Mouse (Mus musculus) hindbrain, embryonic 16.5 days (tissue): Measurements from ENCODE around the gene Scgb1b30. TPM values are rescaled to one million over a fixed set of nuclear protein-coding genes. Genes with fewer than 3 reads are reported as not detected.
"Not testable (repeated sequence)": the region's sequence is repeated elsewhere in the genome, so short reads cannot be mapped to it uniquely, and the experiment has no call there.

Source experiments
- ATAC-seq: fragments of 200-750 bp; cut with Nextera tagmentation; 2 replicates; pipeline ENCODE4 v1.8.0; 2017; ENCODE audit warnings: moderate TSS enrichment, moderate library complexity
- H3K27ac ChIP-seq: fragments of 300-500 bp; sonication (generic); 2 replicates; pipeline ENCODE4 v1.5.1; 2014; ENCODE audit warnings: low read depth, mild to moderate bottlenecking, control low read depth, low read length, moderate library complexity
- H3K27me3 ChIP-seq: fragments of 300-500 bp; sonication (generic); replicated peaks from 2 replicates; pipeline ENCODE4 v1.6.1; 2014; ENCODE audit warnings: low read length; ENCODE audit not compliant: control insufficient read depth, insufficient read depth
- H3K36me3 ChIP-seq: fragments of 300-500 bp; sonication (generic); 2 replicates; pipeline ENCODE4 v1.6.1; 2014; ENCODE audit warnings: mild to moderate bottlenecking, low read length, moderate library complexity, mixed read lengths; ENCODE audit not compliant: control insufficient read depth, insufficient read depth
- H3K4me1 ChIP-seq: fragments of 300-500 bp; sonication (generic); 2 replicates; pipeline ENCODE4 v1.6.1; 2014; ENCODE audit warnings: low read depth, low read length; ENCODE audit not compliant: control insufficient read depth, insufficient read depth
- H3K4me2 ChIP-seq: fragments of 300-500 bp; sonication (generic); 2 replicates; pipeline ENCODE4 v1.6.1; 2014; ENCODE audit warnings: mild to moderate bottlenecking, low read length, control low read depth, moderate library complexity
- H3K4me3 ChIP-seq: fragments of 300-500 bp; sonication (generic); 2 replicates; pipeline ENCODE4 v1.5.1; 2014; ENCODE audit warnings: mild to moderate bottlenecking, low read length, control low read depth, moderate library complexity
- H3K9ac ChIP-seq: fragments of 300-500 bp; sonication (generic); 2 replicates; pipeline ENCODE4 v1.6.1; 2014; ENCODE audit warnings: low read depth, mild to moderate bottlenecking, control low read depth, low read length, moderate library complexity
- H3K9me3 ChIP-seq: fragments of 300-500 bp; sonication (generic); 2 replicates; pipeline ENCODE4 v1.6.1; 2014; ENCODE audit warnings: mild to moderate bottlenecking, low read length, moderate library complexity; ENCODE audit not compliant: control insufficient read depth
- WGBS: fragments of 180-500 bp; shearing (Covaris S2); extraction: QIAGEN DNeasy Blood & Tissue Kit; methylation state at CpG from one replicate; pipeline ENCODE4 v1.1.7; 2014; 5-methylcytosine and 5-hydroxymethylcytosine counted together
- polyA plus RNA-seq: library from polyadenylated mRNA; unstranded; fragments of >200 nt; fragmentation: Nextera tagmentation; extraction: Ambion mirVana; gene quantifications from 2 replicates; pipeline ENCODE4 v1.2.1, GENCODE M21; 2015

Gene Scgb1b30
- not detected in 2 replicates for polyA plus RNA-seq

- Histone ChIP-seq H3K4me2 (no peak within 1 kb of the TSS), H3K36me3 (no peaks in the 10 kb centered on the region), H3K27ac (no peak within 1 kb of the TSS), H3K27me3 (no peaks in the 10 kb centered on the region), H3K4me3 (no peak within 1 kb of the TSS), H3K9me3 (peaks cover 10% of the 10 kb centered on the region), H3K9ac (no peak within 1 kb of the TSS), H3K4me1 (no peaks in the 10 kb centered on the region)
- WGBS: 84% methylated on average over 3 of the region's 3 CpGs
- no peak for ATAC-seq
These were observed at the start of gene Scgb1b30 for GRCm38 (mm10) chr7:34094911-34095481. TSS of gene Scgb1b30 (plus strand) at chr7:34095431.

- H3K4me3 ChIP-seq, H3K27me3 ChIP-seq, H3K9ac ChIP-seq, H3K9me3 ChIP-seq, H3K36me3 ChIP-seq, H3K4me1 ChIP-seq, ATAC-seq, H3K4me2 ChIP-seq, H3K27ac ChIP-seq: not testable (repeated sequence)
- 82% methylated on average over 5 of the region's 5 CpGs for WGBS
These were observed 27.1 kb upstream of the Scgb1b30 start for GRCm38 (mm10) chr7:34068132-34068531.

- H3K4me3 ChIP-seq: no peak overlapping the region
- ATAC-seq: no peak
- H3K36me3 ChIP-seq: 0 out of 2 replicates have a peak, but pooled peaks cover 2% of the 10 kb centered on the region
- H3K9ac ChIP-seq: no peak overlapping the region
- 82% methylated on average over 2 of the region's 2 CpGs for WGBS
- H3K9me3 ChIP-seq: peaks cover 8% of the 10 kb centered on the region
- H3K27me3 ChIP-seq: no peaks in the 10 kb centered on the region
- no peak overlapping the region for H3K4me2 ChIP-seq
- no peak overlapping the region for H3K27ac ChIP-seq
- H3K4me1 ChIP-seq: no peaks in the 10 kb centered on the region
These were observed 4.8 kb downstream of the Scgb1b30 start for GRCm38 (mm10) chr7:34100002-34100401.

GRCm38 (mm10) chr7:34101276-34101675, 6.0 kb downstream of the Scgb1b30 start:
- Histone ChIP-seq H3K4me1 (no peaks in the 10 kb centered on the region), H3K36me3 (0 out of 2 replicates have a peak, but pooled peaks cover 2% of the 10 kb centered on the region), H3K4me2 (no peak overlapping the region), H3K27me3 (no peaks in the 10 kb centered on the region), H3K9me3 (peaks cover 6% of the 10 kb centered on the region; the same call in 1 of the 2 replicates), H3K9ac (no peak overlapping the region), H3K27ac (no peak overlapping the region), H3K4me3 (no peak overlapping the region)
- ATAC-seq: no peak

GRCm38 (mm10) chr7:34109190-34109589, 14.0 kb downstream of the Scgb1b30 start:
- Histone ChIP-seq H3K4me2 (no peak overlapping the region), H3K9ac (no peak overlapping the region; the same call in 1 of the 2 replicates), H3K4me1 (no peaks in the 10 kb centered on the region), H3K9me3 (no peaks in the 10 kb centered on the region), H3K27me3 (no peaks in the 10 kb centered on the region), H3K27ac (no peak overlapping the region), H3K4me3 (no peak overlapping the region), H3K36me3 (peaks cover 3% of the 10 kb centered on the region; the same call in 1 of the 2 replicates)
- WGBS: 61% methylated on average over 5 of the region's 5 CpGs
- ATAC-seq: 0 out of 2 replicates have a peak, but pooled peaks have one; percentile 22

GRCm38 (mm10) chr7:34116601-34117000, 21.4 kb downstream of the Scgb1b30 start:
- no peak overlapping the region for H3K9ac ChIP-seq
- peaks cover 13% of the 10 kb centered on the region for H3K36me3 ChIP-seq
- no peak overlapping the region for H3K27ac ChIP-seq
- H3K27me3 ChIP-seq: no peaks in the 10 kb centered on the region
- no peak overlapping the region for H3K4me2 ChIP-seq
- H3K4me3 ChIP-seq: no peak overlapping the region
- WGBS: 75% methylated on average over 3 of the region's 3 CpGs
- no peaks in the 10 kb centered on the region for H3K9me3 ChIP-seq
- ATAC-seq: peak; percentile 22; the same call in 1 of the 2 replicates
- H3K4me1 ChIP-seq: no peaks in the 10 kb centered on the region; the same call in 1 of the 2 replicates

- not testable (repeated sequence) for H3K4me1 ChIP-seq
These were observed 25.4 kb downstream of the Scgb1b30 start for GRCm38 (mm10) chr7:34120636-34121035.

GRCm38 (mm10) chr7:34122987-34123720, 27.9 kb downstream of the Scgb1b30 start:
- H3K4me1 ChIP-seq: peaks cover 4% of the 10 kb centered on the region

More at GRCm38 (mm10) chr7:34120636-34121035, 25.4 kb downstream of the Scgb1b30 start:
- 56% methylated on average over 1 of the region's 1 CpGs for WGBS
- ATAC-seq, H3K4me2 ChIP-seq, H3K9me3 ChIP-seq, H3K36me3 ChIP-seq, H3K27ac ChIP-seq, H3K4me3 ChIP-seq, H3K9ac ChIP-seq, H3K27me3 ChIP-seq: not testable (repeated sequence)

GRCm38 (mm10) chr7:34125346-34125745, 30.1 kb downstream of the Scgb1b30 start:
- no peaks in the 10 kb centered on the region for H3K36me3 ChIP-seq
- no peaks in the 10 kb centered on the region for H3K27me3 ChIP-seq
- H3K27ac ChIP-seq: no peak overlapping the region
- H3K4me2 ChIP-seq: no peak overlapping the region
- ATAC-seq: no peak
- no peaks in the 10 kb centered on the region for H3K9me3 ChIP-seq
- peaks cover 4% of the 10 kb centered on the region for H3K4me1 ChIP-seq
- H3K4me3 ChIP-seq: no peak overlapping the region
- H3K9ac ChIP-seq: no peak overlapping the region
- 90% methylated on average over 9 of the region's 9 CpGs for WGBS

More at GRCm38 (mm10) chr7:34122987-34123720, 27.9 kb downstream of the Scgb1b30 start:
- no peaks in the 10 kb centered on the region for H3K36me3 ChIP-seq
- ATAC-seq: peak; percentile 63
- no peaks in the 10 kb centered on the region for H3K9me3 ChIP-seq
- H3K27ac ChIP-seq: no peak overlapping the region
- no peaks in the 10 kb centered on the region for H3K27me3 ChIP-seq
- 73% methylated on average over 6 of the region's 6 CpGs for WGBS
- no peak overlapping the region for H3K4me2 ChIP-seq
- no peak overlapping the region for H3K9ac ChIP-seq
- H3K4me3 ChIP-seq: no peak overlapping the region
